Mouse (Mus musculus): ENCODE data around the gene 2010111I01Rik. TPM values are rescaled to one million over a fixed set of nuclear protein-coding genes. Genes with fewer than 3 reads are reported as not detected.
"Not testable (repeated sequence)": the region's sequence is repeated elsewhere in the genome, so short reads cannot be mapped to it uniquely, and the experiment has no call there.

Gene 2010111I01Rik
- polyA plus RNA-seq, 1 experiment, result 144 TPM

GRCm38 (mm10) chr13:63232558-63232957 lies 267.9 kb downstream of the 2010111I01Rik start:
- no peak overlapping the region for H3K4me2 ChIP-seq (ENCODE audit: low read depth)
- no peaks in the 10 kb centered on the region for H3K27me3 ChIP-seq (ENCODE audit: control insufficient read depth, insufficient read depth, insufficient read length)
- no peaks in the 10 kb centered on the region for H3K79me2 ChIP-seq (ENCODE audit: control insufficient read depth, insufficient read depth)
- TF ChIP-seq SRF (IDR thresholded peaks at IDR 0.05; ENCODE audit: control insufficient read depth, insufficient read length, low read depth) (no peak), POLR2AphosphoS2 (IDR thresholded peaks at IDR 0.05; ENCODE audit: insufficient read length, low read depth) (no peak), REST (IDR thresholded peaks at IDR 0.05; ENCODE audit: insufficient read depth, insufficient read length) (no peak), MYOG (IDR thresholded peaks at IDR 0.05; ENCODE audit: control insufficient read depth in 1 of 3, insufficient read depth in 1 of 3, insufficient read length in 2 of 3, low read depth in 2 of 3) (no peak), USF1 (IDR thresholded peaks at IDR 0.05; ENCODE audit: low read depth) (no peak), MYOD1 (IDR thresholded peaks at IDR 0.05; ENCODE audit: control insufficient read depth in 1 of 3, insufficient read length in 2 of 3, low read depth in 2 of 3) (no peak), MAX (IDR thresholded peaks at IDR 0.05; ENCODE audit: low read depth) (no peak), TCF3 (IDR thresholded peaks at IDR 0.05; ENCODE audit: insufficient read length, low read depth) (no peak), CEBPB (IDR thresholded peaks at IDR 0.05; ENCODE audit: insufficient read depth, poor library complexity, severe bottlenecking) (no peak), TCF12 (IDR thresholded peaks at IDR 0.05; ENCODE audit: insufficient read depth, poor library complexity, severe bottlenecking) (no peak), POLR2A (IDR thresholded peaks at IDR 0.05; ENCODE audit: insufficient read length, low read depth) (no peak), E2F4 (IDR thresholded peaks at IDR 0.05; ENCODE audit: insufficient read depth) (no peak)
- no peak overlapping the region for H3K4me3 ChIP-seq
- no peak overlapping the region for H3ac ChIP-seq (ENCODE audit: control insufficient read depth, insufficient read length)
- H3K36me3 ChIP-seq (ENCODE audit: control insufficient read depth, insufficient read depth), result no peaks in the 10 kb centered on the region

- H3K4me2 ChIP-seq (ENCODE audit: low read depth); H3K4me3 ChIP-seq; H3K79me2 ChIP-seq (ENCODE audit: control insufficient read depth, insufficient read depth); H3K27me3 ChIP-seq (ENCODE audit: control insufficient read depth, insufficient read depth, insufficient read length); H3ac ChIP-seq (ENCODE audit: control insufficient read depth, insufficient read length); H3K36me3 ChIP-seq (ENCODE audit: control insufficient read depth, insufficient read depth): not testable (repeated sequence)
These were observed 269.8 kb downstream of the 2010111I01Rik start for GRCm38 (mm10) chr13:63234520-63234919.

GRCm38 (mm10) chr13:63235551-63235950 lies 270.9 kb downstream of the 2010111I01Rik start:
- Histone ChIP-seq H3K27me3 (ENCODE audit: control insufficient read depth, insufficient read depth, insufficient read length) (no peaks in the 10 kb centered on the region), H3K36me3 (ENCODE audit: control insufficient read depth, insufficient read depth) (no peaks in the 10 kb centered on the region), H3K79me2 (ENCODE audit: control insufficient read depth, insufficient read depth) (peaks cover 7% of the 10 kb centered on the region), H3K4me2 (ENCODE audit: low read depth) (no peak overlapping the region), H3K4me3 (no peak overlapping the region), H3ac (ENCODE audit: control insufficient read depth, insufficient read length) (no peak overlapping the region)
- TF ChIP-seq USF1 (IDR thresholded peaks at IDR 0.05; ENCODE audit: low read depth) (no peak), CEBPB (IDR thresholded peaks at IDR 0.05; ENCODE audit: insufficient read depth, poor library complexity, severe bottlenecking) (no peak), MAX (IDR thresholded peaks at IDR 0.05; ENCODE audit: low read depth) (no peak), REST (IDR thresholded peaks at IDR 0.05; ENCODE audit: insufficient read depth, insufficient read length) (no peak), MYOG (IDR thresholded peaks at IDR 0.05; ENCODE audit: control insufficient read depth in 1 of 3, insufficient read depth in 1 of 3, insufficient read length in 2 of 3, low read depth in 2 of 3) (no peak), SRF (IDR thresholded peaks at IDR 0.05; ENCODE audit: control insufficient read depth, insufficient read length, low read depth) (no peak), POLR2AphosphoS2 (IDR thresholded peaks at IDR 0.05; ENCODE audit: insufficient read length, low read depth) (no peak), TCF3 (IDR thresholded peaks at IDR 0.05; ENCODE audit: insufficient read length, low read depth) (no peak), E2F4 (IDR thresholded peaks at IDR 0.05; ENCODE audit: insufficient read depth) (no peak), MYOD1 (IDR thresholded peaks at IDR 0.05; ENCODE audit: control insufficient read depth in 1 of 3, insufficient read length in 2 of 3, low read depth in 2 of 3) (no peak)

GRCm38 (mm10) chr13:63236159-63236893 lies 271.6 kb downstream of the 2010111I01Rik start:
- Histone ChIP-seq H3K79me2 (ENCODE audit: control insufficient read depth, insufficient read depth) (peaks cover 14% of the 10 kb centered on the region), H3ac (ENCODE audit: control insufficient read depth, insufficient read length) (no peak overlapping the region), H3K36me3 (ENCODE audit: control insufficient read depth, insufficient read depth) (no peaks in the 10 kb centered on the region), H3K4me3 (no peak overlapping the region), H3K27me3 (ENCODE audit: control insufficient read depth, insufficient read depth, insufficient read length) (no peaks in the 10 kb centered on the region), H3K4me2 (ENCODE audit: low read depth) (no peak overlapping the region)
- no peak for TF ChIP-seq SRF (IDR thresholded peaks at IDR 0.05; ENCODE audit: control insufficient read depth, insufficient read length, low read depth)
- no peak for TF ChIP-seq TCF3 (IDR thresholded peaks at IDR 0.05; ENCODE audit: insufficient read length, low read depth)
- TF ChIP-seq POLR2AphosphoS2 (IDR thresholded peaks at IDR 0.05; ENCODE audit: insufficient read length, low read depth), result no peak
- TF ChIP-seq E2F4 (IDR thresholded peaks at IDR 0.05; ENCODE audit: insufficient read depth), result no peak
- TF ChIP-seq CEBPB (IDR thresholded peaks at IDR 0.05; ENCODE audit: insufficient read depth, poor library complexity, severe bottlenecking), result no peak
- no peak for TF ChIP-seq USF1 (IDR thresholded peaks at IDR 0.05; ENCODE audit: low read depth)
- no peak for TF ChIP-seq MYOD1 (IDR thresholded peaks at IDR 0.05; ENCODE audit: control insufficient read depth in 1 of 3, insufficient read length in 2 of 3, low read depth in 2 of 3)
- TF ChIP-seq TCF12 (IDR thresholded peaks at IDR 0.05; ENCODE audit: insufficient read depth, poor library complexity, severe bottlenecking), result no peak
- TF ChIP-seq POLR2A (IDR thresholded peaks at IDR 0.05; ENCODE audit: insufficient read length, low read depth), result no peak
- no peak for TF ChIP-seq MAX (IDR thresholded peaks at IDR 0.05; ENCODE audit: low read depth)
- no peak for TF ChIP-seq MYOG (IDR thresholded peaks at IDR 0.05; ENCODE audit: control insufficient read depth in 1 of 3, insufficient read depth in 1 of 3, insufficient read length in 2 of 3, low read depth in 2 of 3)
- no peak for TF ChIP-seq REST (IDR thresholded peaks at IDR 0.05; ENCODE audit: insufficient read depth, insufficient read length)

GRCm38 (mm10) chr13:63238045-63238444 lies 273.4 kb downstream of the 2010111I01Rik start:
- Histone ChIP-seq H3K4me3 (no peak overlapping the region), H3K27me3 (ENCODE audit: control insufficient read depth, insufficient read depth, insufficient read length) (no peaks in the 10 kb centered on the region), H3ac (ENCODE audit: control insufficient read depth, insufficient read length) (no peak overlapping the region), H3K79me2 (ENCODE audit: control insufficient read depth, insufficient read depth) (peaks cover 32% of the 10 kb centered on the region), H3K4me2 (ENCODE audit: low read depth) (no peak overlapping the region), H3K36me3 (ENCODE audit: control insufficient read depth, insufficient read depth) (peaks cover 7% of the 10 kb centered on the region)
- TF ChIP-seq MYOG (IDR thresholded peaks at IDR 0.05; ENCODE audit: control insufficient read depth in 1 of 3, insufficient read depth in 1 of 3, insufficient read length in 2 of 3, low read depth in 2 of 3) (no peak), CEBPB (IDR thresholded peaks at IDR 0.05; ENCODE audit: insufficient read depth, poor library complexity, severe bottlenecking) (no peak), REST (IDR thresholded peaks at IDR 0.05; ENCODE audit: insufficient read depth, insufficient read length) (no peak), POLR2A (IDR thresholded peaks at IDR 0.05; ENCODE audit: insufficient read length, low read depth) (no peak), E2F4 (IDR thresholded peaks at IDR 0.05; ENCODE audit: insufficient read depth) (no peak), TCF3 (IDR thresholded peaks at IDR 0.05; ENCODE audit: insufficient read length, low read depth) (no peak), POLR2AphosphoS2 (IDR thresholded peaks at IDR 0.05; ENCODE audit: insufficient read length, low read depth) (no peak)
